Mouse (Mus musculus): ENCODE measurements around the gene Shld1.

Gene Shld1

DNA sequence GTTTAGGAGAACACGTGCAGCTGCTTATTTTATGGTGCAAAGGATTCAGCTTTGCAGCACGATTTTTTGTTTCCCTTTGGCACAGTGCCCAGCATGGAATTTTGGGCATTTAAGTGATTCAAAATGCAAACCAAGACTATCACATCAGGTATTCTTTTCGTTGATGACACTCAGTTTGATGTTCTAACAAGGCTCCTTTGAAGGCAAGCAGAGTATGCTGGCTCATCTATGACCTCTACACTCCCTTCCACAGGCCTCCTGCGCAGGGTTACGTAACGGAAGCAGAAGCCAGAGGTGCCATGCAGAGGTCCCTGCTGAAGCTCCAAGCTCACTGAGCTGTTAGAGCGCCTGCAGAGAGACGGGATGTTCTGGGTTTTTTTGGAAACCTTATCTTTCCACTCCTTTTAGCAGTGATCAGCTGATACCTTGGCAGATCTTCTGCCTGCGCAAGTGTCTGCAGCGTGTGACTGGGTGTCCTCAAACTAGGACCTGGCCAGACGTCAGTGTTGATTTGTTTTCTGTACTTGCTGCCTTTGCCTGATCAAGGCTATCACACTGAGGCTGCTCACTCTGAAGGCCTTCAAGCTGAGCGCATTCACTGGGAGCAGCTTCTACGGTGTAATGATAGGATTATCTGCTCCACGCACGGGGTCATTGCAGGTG, 3.0 kb downstream of the Shld1 start:
- CTCF ChIA-PET = interaction anchor here (0.5 kb wide), 1 partner anchor 55 kb away, joined by 5 read pairs; no protein-coding TSS in a partner anchor

DNA sequence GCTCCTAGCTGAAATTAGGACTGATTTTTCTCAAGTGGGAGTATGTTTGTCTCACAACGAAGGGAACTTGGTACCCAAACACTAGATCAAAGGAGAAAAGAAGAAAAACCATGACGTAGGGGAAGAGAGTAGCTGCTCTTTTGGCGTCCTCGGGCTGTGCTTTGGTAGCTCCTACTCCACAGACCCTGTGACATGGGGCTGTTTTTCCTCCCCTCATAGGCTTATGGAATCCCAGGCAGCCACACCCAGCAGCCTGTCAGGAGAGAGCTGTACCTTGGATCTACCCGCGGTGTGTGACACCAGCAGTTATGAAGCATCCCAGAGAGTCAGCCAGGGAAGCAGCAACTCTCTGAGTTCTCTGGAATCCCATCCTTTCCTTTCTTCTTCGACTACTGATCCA, 5.0 kb downstream of the Shld1 start:
- CTCF ChIA-PET = interaction anchor here (0.8 kb wide), 1 partner anchor 174 kb away, joined by 4 read pairs; no protein-coding TSS in a partner anchor

DNA sequence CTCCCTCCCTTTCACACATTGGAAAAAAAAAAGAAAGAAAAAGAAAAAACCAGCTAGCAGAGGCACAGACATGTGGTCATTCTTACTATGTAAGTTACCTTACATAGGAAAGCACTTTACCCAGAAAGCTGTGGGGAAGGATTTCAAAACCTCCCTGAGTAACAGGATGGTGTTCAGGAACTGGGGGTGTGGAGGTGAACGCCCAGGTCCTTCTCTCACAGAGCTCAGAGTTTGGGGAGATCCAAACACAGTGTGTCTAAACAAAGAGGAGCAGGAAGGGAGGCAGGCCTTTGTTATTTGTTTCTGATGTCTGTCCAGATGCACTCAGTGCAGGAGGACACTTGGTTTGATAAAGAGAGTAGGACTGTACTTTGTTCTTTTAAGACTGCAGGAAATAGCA, 5.6 kb downstream of the Shld1 start:
- CTCF ChIA-PET = interaction anchor here (0.8 kb wide), 1 partner anchor 175 kb away, joined by 4 read pairs; no protein-coding TSS in a partner anchor

DNA sequence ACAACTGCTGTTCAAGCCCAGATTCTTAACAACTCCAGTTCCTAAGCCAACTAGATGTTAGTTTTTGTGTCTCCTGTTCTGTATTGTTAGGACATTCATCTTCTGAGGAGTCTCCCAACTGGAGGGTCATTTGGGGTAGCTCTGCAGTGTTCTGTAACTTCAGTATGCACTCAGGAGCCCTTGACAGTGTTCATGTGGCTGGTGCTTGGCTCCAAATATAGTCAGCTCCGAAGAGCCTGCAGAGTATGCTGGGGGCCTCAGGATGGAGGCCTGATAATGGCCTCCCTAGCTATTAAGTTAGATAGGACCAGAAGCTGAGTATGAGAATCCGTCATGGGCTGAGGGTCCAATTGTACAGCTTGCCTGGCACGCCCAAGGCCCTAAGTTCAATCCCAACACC, 7.2 kb downstream of the Shld1 start:
- CTCF ChIA-PET = no interaction called here

DNA sequence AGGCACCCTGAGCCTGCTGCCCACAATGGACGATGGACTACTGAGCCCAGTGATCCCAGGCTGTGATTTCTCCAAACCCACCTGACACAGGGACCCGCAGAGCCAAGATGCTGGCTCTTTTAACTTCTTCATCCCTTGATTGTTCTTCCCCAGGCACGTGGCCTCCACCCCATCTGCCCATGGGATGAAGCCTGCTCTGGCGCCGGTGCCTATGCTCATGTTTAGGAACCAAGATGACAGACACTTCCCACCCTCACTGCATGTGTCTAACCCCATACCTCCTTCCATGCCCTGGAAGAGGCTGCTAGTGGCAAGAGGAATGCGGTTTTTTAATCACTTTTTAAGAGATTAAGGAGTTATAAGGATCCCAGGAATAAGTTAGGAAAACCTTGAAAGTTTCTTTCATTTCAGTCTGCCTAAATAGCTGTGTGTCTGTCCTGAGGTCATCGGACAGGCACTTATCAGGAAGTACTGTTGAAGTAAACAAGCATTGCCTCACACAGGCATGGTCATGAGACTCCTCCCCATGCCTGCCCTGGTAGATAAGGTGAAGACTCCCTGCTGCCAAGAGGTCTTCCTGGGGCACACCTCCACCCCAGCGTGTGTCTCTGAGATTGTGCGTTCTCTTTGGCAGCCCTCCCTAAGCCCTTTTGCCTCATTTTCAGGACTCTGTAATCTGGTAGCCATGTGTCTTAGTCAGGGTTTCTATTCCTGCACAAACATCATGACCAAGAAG, 8.8 kb downstream of the Shld1 start:
- CTCF ChIA-PET = interaction anchor here (0.5 kb wide), 1 partner anchor 31 kb away, joined by 5 read pairs; no protein-coding TSS in a partner anchor

DNA sequence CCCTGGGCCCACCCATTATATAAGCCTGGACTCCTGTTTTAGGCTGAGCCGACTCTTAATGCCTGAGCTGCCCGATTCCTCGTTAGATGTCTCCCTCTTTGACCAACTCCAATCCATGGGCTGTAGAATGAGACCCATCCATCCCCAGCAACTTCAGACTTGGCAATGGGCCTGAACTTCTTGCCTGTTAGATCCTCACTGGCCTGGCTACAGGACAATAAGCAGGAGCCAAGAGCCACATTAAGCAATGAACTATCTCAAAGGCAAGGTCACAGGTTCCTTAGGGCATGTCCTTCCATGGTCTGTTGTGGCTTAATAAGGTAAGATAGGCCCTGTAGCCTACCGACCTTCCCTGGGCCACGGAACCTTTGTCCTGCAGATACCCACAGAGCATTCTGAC, 9.8 kb downstream of the Shld1 start:
- CTCF ChIA-PET = no interaction called here

DNA sequence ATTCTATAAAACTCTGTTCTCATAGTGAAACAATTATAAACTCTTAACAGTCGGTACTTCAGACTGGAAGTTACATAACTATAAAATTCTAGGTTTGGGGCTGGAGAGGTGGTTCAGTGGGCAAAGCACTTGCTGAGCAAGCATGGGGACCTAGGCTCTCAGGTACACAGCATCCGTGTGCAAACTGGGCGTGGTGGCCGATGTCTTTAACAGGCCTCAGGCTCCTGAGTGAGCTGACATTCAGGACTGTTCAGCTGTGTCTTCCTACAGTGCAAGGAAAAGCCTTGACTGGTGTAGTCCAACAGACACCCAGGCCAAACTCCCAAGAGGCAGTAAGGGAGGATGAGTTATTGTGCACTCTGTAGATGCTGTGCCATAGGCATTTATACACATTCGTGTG, 10.5 kb downstream of the Shld1 start:
- CTCF ChIA-PET = no interaction called here

DNA sequence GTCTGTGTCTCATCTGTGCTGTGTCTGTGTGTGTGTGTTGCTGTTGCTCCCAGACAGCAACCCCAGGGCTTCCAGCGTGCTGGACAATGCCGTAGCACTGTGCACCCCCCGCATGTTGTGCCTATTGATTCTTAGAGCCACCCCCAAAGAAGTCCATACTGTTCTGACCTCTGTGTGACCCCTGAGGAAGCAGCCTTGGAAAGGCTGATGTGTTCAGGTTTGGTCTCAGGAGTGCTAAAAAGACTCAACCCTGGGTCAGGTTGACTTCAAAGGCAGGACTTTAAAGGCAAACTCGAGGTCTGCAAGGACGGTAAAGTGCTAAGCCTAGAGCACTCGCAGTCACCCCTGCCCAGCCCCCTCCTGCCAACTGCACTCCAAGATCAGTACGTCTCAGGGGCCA, 11.0 kb downstream of the Shld1 start:
- CTCF ChIA-PET = no interaction called here

DNA sequence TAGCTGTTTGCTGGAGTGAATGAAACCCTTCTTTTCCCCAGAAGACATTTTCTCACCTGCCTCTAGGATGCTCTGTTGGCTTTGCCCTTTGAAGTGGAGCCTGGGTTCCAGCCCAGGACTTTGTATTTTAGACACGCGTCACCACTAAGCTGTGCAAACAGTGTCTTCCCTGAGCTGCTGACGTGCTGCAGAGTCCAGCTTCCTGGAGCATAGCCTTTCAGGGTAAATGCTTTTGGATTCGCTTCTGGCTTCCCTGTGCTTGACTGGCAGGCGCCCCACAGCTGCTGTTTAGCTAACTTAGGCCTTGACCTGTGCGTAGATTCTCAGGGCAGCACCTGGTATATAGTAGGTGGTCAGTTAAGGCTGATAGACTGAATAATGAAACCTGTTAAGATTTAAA, 11.7 kb downstream of the Shld1 start:
- CTCF ChIA-PET = no interaction called here

DNA sequence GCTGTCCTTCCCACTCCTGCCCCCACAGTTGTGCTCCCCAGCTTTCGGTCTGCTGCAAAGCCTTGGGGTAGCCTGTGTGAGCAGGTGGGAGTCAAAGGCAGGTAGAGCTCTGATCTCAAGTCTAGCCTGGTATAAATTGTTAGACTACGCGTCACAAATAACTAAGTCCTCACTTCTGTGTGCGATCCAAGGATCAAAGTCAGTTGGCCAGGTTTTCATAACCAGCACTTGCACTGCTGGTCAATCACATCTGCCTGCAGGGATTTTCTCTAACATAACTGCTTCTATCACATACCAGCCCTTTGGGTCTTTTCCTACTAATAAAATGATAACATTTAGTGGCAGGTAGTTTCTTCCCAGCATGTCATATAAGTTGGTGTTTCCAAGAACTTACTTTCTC, 14.2 kb downstream of the Shld1 start:
- CTCF ChIA-PET = interaction anchor here (0.6 to 5.6 kb wide), 4 partner anchors 16 to 185 kb away, joined by 3 to 27 read pairs (median 4); no protein-coding TSS in a partner anchor

DNA sequence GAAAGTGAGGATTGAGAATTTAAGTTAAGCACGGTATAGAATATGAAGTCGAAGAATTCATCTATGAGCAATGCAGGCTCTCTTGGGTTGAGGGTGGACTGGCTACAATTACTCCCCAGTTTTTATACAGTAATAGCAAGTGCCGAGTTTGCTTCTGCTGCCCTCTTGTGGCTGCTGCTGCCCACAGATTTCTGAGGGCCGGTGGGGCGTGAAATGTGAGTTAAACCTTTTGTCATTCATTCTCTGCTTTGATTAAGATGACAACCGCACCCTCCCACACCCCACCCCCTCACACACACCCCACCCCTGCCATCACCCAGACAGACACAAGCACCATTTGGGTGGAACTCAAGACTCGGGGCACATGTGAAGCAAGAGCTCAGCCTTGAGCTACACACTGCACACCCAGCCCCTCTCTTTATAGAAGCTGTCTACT, 14.7 kb downstream of the Shld1 start:
- CTCF ChIA-PET = interaction anchor here (0.7 to 5.6 kb wide), 2 partner anchors 130 to 186 kb away, joined by 4 to 27 read pairs; no protein-coding TSS in a partner anchor

DNA sequence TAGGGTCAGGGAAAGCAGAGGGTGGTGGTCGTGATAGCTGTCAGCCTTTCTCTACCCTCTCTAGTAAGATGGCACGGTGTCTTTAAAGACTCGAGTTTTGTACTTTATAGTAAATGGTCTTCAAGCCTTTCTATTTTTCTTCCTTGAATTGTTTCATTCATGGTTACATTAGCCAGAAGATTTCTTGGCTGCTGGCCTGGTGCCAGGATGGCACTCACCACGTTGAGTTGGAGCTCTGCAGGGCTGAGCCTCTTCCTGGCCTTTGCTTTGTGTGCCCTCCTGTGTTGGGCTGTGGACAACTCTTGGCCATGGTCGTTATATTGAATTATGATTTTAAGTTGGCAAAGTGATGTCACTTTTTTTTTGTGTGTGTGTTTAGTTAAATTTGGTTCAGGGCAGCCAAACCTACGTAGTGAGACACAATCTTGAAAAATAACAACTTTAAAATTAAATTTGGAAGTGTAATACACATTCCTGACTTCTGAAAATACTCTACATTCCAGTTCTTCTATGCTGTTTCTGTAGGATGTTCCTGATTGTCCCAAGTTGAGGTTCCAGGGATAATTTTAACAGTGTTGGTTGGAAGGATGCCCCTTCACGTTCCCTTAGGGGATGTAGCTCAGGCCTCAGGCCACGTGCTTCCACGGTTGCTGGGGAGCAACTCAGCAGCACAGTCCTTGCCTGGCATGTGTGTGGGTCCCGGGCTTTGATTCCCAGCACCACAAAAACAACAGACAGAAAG, 18.7 kb downstream of the Shld1 start:
- CTCF ChIA-PET = no interaction called here

DNA sequence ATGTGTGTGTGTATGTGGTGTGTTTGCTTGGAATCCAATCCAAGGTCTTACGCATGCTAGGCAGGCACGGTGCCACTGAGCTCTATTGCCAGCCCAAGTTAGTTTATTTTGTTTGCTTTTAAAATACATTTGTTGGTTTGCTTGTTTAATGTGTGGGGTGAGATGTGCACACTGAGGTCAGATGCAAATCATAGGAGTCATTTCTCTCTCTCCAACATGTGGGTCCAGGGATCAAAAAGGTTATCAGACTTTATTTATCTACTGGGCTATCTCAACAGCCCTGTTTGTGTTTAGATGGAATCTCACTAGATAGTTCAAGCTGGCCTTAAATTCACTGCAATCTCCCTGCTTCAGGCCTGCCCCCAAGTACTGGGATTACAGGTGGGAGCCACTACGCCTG, 19.6 kb downstream of the Shld1 start:
- CTCF ChIA-PET = no interaction called here

DNA sequence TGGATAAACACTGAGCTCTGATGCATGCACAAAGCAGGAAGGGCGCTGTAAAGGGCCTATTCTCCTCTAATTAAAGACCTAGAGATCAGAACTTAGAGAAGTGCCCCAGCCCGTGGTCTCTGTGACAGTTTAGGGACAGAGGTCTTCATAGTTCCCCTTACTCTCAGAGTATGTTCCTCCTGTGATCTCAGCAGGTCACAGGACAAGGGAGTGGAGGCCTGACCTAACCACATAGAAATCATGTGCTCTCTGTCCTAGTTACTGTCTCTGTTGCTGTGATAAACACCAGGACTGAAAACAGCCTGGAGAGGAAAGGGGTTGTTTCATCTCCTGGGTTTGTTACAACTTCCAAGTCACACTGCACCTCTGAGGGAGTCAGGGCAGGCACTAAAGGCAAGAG, 23.8 kb downstream of the Shld1 start:
- CTCF ChIA-PET = no interaction called here

DNA sequence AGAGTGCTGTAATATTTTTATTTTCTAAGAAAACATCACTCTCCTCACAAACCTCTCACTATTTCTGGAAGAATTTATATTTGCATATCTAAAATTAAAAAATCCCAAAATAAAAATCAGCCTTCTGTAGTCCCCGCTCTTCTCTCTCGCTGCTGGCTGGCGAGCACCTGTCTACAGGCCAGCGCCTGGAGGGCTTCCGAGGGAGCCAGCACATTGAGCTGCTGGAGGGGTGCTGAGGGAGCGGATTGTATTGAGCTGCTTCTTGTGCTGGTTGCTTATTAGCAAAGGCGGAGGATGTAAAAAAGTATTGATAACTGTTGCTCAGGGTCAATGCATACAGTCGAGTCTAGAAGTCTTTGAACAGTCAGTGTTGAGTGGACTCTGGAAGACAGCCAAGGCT, 25.3 kb downstream of the Shld1 start:
- CTCF ChIA-PET = interaction anchor here (0.6 kb wide), 1 partner anchor 12 kb away, joined by 3 read pairs; no protein-coding TSS in a partner anchor

DNA sequence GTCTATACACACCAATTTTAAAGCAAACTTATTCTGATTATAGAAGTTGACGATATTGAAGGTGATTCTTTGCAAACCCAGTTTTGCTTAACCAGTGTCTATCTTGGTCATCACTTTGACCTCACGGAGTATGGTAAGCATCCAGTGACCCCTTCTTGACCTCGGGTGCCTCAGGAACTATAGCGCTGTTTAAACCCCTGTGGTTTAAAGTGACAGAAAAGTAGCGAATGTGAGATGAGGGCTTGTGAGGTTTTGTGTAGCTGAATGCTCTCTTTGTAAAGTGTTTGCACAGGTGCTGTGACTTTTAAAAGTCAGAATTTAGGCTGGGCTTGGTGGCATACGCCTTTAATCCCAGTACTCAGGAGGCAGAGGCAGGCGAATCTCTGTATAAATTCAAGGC, 27.8 kb downstream of the Shld1 start:
- CTCF ChIA-PET = no interaction called here

DNA sequence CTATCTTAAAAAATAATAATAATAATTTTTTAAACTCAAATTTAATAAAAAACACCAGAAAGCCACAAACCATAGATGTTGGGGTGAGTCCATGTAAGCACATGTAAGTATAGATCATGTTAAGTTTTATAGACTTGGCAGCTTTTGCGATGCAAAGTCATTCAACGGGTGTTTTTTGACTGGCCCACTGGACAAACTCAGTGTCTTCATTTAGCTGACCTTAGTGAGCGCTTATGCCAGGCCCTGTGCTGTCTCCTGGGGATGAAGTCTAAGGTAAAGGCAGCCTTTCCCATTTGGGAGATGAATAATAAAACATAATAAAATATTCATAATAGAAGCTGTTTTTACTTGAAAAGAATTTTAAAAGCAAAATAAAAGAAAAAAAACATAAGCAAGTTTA, 28.2 kb downstream of the Shld1 start:
- CTCF ChIA-PET = no interaction called here

DNA sequence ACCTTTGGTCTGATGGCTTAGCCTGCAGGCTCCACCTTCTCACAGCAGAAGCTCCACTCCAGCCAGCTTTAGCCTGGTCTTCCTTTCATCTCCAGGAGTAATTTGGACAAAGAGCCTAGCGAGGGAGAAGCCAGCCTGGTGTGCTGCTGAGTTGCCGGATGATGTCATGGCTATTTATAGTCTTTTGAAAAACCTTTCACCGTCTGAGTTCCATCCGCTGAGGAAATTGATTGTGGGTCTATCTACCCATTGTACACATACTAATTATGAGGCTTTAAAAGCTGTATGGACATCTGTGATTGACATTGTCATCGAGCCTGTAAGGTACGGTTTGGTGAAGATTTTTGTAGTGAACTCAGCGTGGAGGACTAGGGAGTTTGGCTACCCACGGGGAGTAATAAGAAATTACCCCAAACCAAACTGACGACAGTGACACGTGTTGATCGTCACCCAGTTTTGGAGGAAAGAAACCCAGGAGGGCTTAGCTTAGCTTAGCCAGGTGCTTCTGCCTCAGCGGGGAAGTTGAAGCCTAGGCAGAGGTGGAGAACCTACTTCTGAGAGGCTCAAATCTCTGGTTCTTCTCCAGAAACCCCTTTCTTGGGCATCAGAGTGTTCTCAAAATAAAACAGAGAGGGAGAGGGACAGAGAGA, 28.8 kb downstream of the Shld1 start:
- CTCF ChIA-PET = no interaction called here

DNA sequence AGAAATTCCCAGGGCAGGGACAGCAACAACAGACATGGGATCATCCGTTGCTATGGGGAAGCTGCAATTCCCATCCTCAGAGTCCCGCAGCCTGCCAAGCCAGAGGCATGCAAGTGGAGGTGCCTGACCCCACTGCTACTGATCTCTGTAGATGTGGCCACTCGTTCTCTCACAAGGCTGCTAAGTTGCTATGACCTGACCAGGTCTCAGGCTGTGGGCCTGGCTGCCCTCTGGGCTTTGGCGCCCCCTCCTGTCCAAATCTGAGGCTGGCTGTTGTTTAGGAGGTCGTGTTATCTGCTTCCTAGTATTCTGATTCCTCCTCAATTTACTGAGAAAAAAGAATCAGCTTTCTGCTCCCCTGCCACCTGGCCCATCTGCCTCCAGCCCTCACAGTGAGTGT, 29.4 kb downstream of the Shld1 start:
- CTCF ChIA-PET = no interaction called here

DNA sequence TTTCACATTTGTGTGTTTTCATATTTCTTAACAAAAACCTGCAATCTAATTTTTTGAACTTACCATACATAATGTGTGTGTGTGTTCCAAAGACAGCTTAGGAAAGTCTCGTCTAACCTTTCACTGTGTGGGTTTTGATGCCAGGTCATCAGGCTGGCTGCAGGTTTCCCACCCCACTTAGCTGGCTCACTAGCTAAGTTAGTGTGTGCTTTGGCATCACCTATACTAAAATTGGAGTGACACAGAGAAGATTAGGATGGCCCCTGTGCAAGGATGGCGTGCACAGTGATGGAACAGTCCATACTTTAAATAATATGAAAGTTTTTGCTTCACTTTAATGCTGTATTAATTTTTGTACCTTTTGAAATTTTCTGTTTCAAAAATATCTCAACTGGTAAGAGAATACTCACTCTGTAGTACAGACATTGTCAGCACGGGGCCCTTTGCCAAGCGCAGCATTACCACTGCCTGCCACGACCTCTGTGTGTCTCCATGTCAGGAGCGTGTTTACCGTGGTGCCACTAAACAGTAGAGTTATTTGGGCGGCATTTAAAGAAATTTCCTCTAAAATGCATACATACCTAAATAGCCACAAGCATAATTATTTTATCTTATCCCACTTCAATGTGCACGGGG, 30.3 kb downstream of the Shld1 start:
- CTCF ChIA-PET = no interaction called here

DNA sequence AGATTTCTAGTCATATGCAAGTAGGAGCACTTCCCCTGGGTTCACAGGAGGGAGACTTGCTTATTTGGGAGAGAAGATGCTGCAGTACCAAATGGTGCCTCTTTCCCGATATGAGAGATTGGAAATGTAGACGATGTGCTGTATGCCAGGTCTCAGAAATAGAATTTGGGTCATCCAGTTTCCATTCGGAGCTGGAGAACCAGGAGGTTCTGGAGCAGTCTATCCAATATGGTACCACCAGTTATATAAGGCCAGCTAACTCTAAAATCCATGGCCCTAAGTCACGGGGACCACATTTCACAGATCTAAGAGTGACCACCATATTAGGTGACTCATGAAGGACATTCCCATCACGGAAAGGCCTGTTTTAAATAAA, 30.8 kb downstream of the Shld1 start:
- CTCF ChIA-PET = no interaction called here
